Mouse (Mus musculus): ENCODE results near the gene Olfr1424.

DNA sequence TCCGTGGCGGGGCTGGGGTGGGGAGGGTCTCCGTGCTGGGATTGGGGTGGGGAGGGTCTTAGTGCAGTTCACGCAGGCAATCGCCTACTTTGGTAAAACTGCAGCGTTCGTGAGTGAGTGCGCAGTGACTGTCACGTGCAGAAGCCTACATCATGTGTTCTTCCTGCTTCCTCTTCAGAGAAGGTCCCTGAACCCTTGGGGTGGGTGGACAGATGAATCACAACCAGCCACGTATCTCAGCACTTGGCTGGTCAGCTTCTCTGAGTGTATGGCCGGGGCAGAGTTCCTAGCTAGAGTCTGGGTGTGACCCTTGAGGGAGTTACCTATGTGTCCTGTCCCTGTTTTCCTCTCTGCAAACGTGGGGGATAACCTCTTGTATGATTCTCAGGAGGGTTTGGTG lies 49.3 kb downstream of the Olfr1424 start:
- TF ChIP-seq CTCF (IDR thresholded peaks at IDR 0.05; ENCODE audit: borderline replicate concordance, insufficient read depth, low read length) = no peak
- TF ChIP-seq POLR2A (IDR thresholded peaks at IDR 0.05; ENCODE audit: low read depth, low read length) = peak; percentile 82

Measured in embryonic fibroblast, embryonic 13.5 days (primary cell).